Mouse (Mus musculus) ES-Bruce4 (cell line): ENCODE measurements around the gene Adh1.

ENCODE experiments used
- CTCF ChIP-seq: IDR thresholded peaks from one replicate; pipeline ENCODE4 v1.8.1; 2011; ENCODE audit warnings: low read depth, low read length
- POLR2A ChIP-seq: IDR thresholded peaks from one replicate; pipeline ENCODE4 v1.8.1; 2011; ENCODE audit warnings: low read length; ENCODE audit not compliant: insufficient read depth

DNA sequence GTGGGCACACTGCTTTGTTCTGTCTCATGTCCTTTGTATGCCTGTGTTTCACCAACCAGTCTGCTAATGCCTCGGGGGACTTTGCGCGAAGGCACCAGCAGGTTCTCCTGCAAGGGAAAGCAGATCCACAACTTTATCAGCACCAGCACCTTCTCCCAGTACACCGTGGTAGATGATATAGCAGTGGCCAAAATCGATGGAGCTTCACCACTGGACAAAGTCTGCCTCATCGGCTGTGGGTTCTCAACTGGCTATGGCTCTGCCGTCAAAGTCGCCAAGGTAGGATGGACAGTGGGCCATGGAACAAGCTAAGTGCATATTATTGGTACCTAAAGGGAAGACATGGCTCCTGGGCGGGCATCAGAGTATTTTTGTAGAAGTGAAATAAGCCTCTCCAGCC, 21.8 kb downstream of the Adh1 start:
- no peak for TF ChIP-seq CTCF
- TF ChIP-seq POLR2A = no peak
